Mouse (Mus musculus) MEL (cell line): ENCODE data around the gene Zbtb14.

Source experiments
- CTCF ChIP-seq, 3 experiments: IDR thresholded peaks in 2 of 3; conservative IDR thresholded peaks in 1 of 3; 2 replicates each; pipeline ENCODE4 v1.5.1; 2011 to 2012; ENCODE audit warnings: low read length in 3 of 3, low read depth in 2 of 3, mild to moderate bottlenecking in 2 of 3, improper control_type of control experiment in 1 of 3, inconsistent platforms in 1 of 3, mixed read lengths in 1 of 3, moderate library complexity in 1 of 3; ENCODE audit not compliant: control insufficient read depth in 1 of 3, insufficient read depth in 1 of 3, poor library complexity in 1 of 3, severe bottlenecking in 1 of 3
- POLR2A ChIP-seq, 2 experiments: IDR thresholded peaks; 2 replicates each; pipeline ENCODE4 v1.6.1; 2011 to 2012; ENCODE audit warnings: low read length in 2 of 2, mild to moderate bottlenecking in 2 of 2, control low read depth in 1 of 2, improper control_type of control experiment in 1 of 2, low read depth in 1 of 2, moderate library complexity in 1 of 2; ENCODE audit not compliant: control insufficient read depth in 1 of 2, insufficient read depth in 1 of 2, poor library complexity in 1 of 2
- RAD21 ChIP-seq: IDR thresholded peaks from 2 replicates; pipeline ENCODE4 v1.6.1; 2011; ENCODE audit warnings: mild to moderate bottlenecking, low read depth, low read length, improper control_type of control experiment

GRCm38 (mm10) chr17:69401146-69401545, 18.3 kb downstream of the Zbtb14 start:
- peak; percentile 57 to 76 (median 60) for TF ChIP-seq CTCF (IDR thresholded peaks at IDR 0.05 in 2 of 3, conservative IDR thresholded peaks at IDR 0.05 in 1 of 3; ENCODE audit: control insufficient read depth in 1 of 3, insufficient read depth in 1 of 3, low read depth in 2 of 3, low read length in 3 of 3, poor library complexity in 1 of 3, severe bottlenecking in 1 of 3)
- no peak for TF ChIP-seq POLR2A (IDR thresholded peaks at IDR 0.05; ENCODE audit: control insufficient read depth in 1 of 2, insufficient read depth in 1 of 2, low read depth in 1 of 2, low read length in 2 of 2, poor library complexity in 1 of 2)
- peak; percentile 78 for TF ChIP-seq RAD21
